Mouse (Mus musculus) embryonic stem cell, embryonic (primary cell): ENCODE measurements around the gene Apbb2.

Experiments
- CTCF ChIA-PET, 4 experiments: fragments of 300-600 bp in 2 of 4; fragments of 350-600 bp in 2 of 4; sonication (Branson Sonifier 250); formaldehyde crosslinking; loops; one replicate each; lab custom pipeline; 2022; ENCODE audit warnings: inconsistent platforms in 2 of 4; lab: Charles Lee
- POLR2A ChIA-PET, 4 experiments: fragments of 300-600 bp in 2 of 4; fragments of 350-600 bp in 2 of 4; sonication (Branson Sonifier 250); formaldehyde crosslinking; loops; one replicate each; lab custom pipeline; 2022; ENCODE audit warnings: antibody characterized with exemption in 4 of 4, inconsistent platforms in 1 of 4; lab: Charles Lee

Gene Apbb2

GRCm38 (mm10) chr5:66294106-66294625 is 324.4 kb downstream of the Apbb2 start:
- ChIA-PET CTCF (no interaction called here), POLR2A (no interaction called here)

GRCm38 (mm10) chr5:66280742-66281141 is 337.8 kb downstream of the Apbb2 start:
- POLR2A ChIA-PET = interaction anchor here in 2 of 4 experiments (0.6 to 1.2 kb wide), 2 partner anchors 387 to 560 kb away, joined by 3 to 7 read pairs; no protein-coding TSS in a partner anchor

GRCm38 (mm10) chr5:66279650-66280049 is 338.9 kb downstream of the Apbb2 start:
- ChIA-PET POLR2A (interaction anchor here in 2 of 4 experiments (0.7 to 1.2 kb wide), 2 partner anchors 63 to 388 kb away, joined by 4 to 7 read pairs; no protein-coding TSS in a partner anchor), CTCF (interaction anchor here in 3 of 4 experiments (0.7 to 1.3 kb wide), 5 partner anchors 10 to 1065 kb away, joined by 3 to 5 read pairs (median 4); no protein-coding TSS in a partner anchor)

More at GRCm38 (mm10) chr5:66280742-66281141, 337.8 kb downstream of the Apbb2 start:
- CTCF ChIA-PET = interaction anchor here in 3 of 4 experiments (0.6 to 1.3 kb wide), 4 partner anchors 9 to 382 kb away, joined by 3 to 6 read pairs (median 4); no protein-coding TSS in a partner anchor

GRCm38 (mm10) chr5:66274417-66274816 is 344.2 kb downstream of the Apbb2 start:
- ChIA-PET CTCF (interaction anchor here in 3 of 4 experiments (0.6 to 2.1 kb wide), 8 partner anchors 11 to 1028 kb away, joined by 3 to 9 read pairs (median 3); no protein-coding TSS in a partner anchor), POLR2A (interaction anchor here in 2 of 4 experiments (0.6 to 1.1 kb wide), 3 partner anchors 12 to 401 kb away, joined by 3 read pairs; partner anchors contain the start of gene Uchl1 (in 1 of the 2))

DNA sequence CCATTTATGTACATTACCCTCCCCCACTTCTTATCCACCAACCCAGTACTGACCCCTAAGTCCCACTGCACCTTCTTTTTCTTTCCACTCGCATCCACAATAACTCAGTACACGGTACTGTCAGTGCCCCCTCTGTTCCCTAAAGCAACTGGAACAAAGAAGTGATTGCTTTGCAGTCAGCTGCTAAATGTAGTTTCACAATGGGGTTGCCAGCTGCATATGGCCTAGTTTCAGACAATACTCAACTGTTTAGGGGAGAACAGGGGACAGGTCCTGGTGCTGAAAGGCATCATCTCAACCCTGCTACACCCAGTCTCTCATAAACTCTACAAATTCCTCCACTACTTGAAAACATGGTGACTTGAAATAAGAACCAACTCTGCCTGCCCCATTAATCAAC is 347.4 kb downstream of the Apbb2 start:
- ChIA-PET POLR2A (interaction anchor here in 1 of 4 experiments (1.7 kb wide), 1 partner anchor 405 kb away, joined by 8 read pairs; the partner anchor contains the start of gene Uchl1), CTCF (no interaction called here)

DNA sequence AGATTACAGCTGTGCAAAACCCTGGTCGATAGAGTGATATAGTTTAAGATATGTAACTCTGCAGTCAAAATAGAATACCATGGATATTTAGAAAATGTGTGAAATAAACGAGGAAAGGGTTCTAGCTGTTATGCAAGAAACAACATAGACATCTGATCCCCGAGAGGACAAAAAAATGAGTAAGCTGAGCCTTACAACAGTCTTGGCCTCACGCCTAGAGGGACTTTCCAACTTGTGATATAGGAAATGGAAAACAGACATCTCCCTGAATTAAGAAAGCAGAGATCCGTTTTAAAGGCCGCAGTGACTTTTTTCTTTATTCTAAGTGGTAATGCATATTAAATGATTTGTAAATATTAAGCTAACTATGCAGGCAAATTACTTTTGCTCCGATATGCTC is 349.0 kb downstream of the Apbb2 start:
- ChIA-PET POLR2A (interaction anchor here in 3 of 4 experiments (0.6 to 1.7 kb wide), 3 partner anchors 27 to 407 kb away, joined by 3 to 8 read pairs (median 5); partner anchors contain the start of gene Uchl1 (in 2 of the 3)), CTCF (interaction anchor here in 1 of 4 experiments (0.8 kb wide), 1 partner anchor 100 kb away, joined by 3 read pairs; no protein-coding TSS in a partner anchor)

DNA sequence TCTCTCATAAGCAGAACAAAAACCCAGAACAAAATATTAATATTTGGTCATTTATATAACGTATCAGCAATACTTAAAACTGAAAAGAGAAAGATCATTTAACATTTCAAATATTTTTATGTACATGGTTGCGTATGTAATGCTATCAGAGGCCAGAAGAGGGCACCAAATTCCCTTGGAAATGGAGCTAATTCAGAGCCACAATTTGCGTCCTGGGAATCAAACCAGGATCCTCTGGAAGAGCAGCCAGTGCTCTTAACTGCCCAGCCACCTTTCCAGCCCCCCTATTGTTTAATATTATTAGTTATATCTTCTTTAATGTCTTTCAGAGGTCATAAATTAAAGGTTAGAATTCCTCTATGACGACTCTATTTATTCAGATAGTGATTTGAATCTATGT is 355.2 kb downstream of the Apbb2 start:
- ChIA-PET POLR2A (interaction anchor here in 2 of 4 experiments (1.0 to 1.2 kb wide), 3 partner anchors 122 to 426 kb away, joined by 3 to 4 read pairs (median 3); partner anchors contain the start of gene Uchl1 (in 1 of the 2)), CTCF (interaction anchor here (0.6 to 1.6 kb wide), 20 partner anchors 10 to 431 kb away, joined by 3 to 6 read pairs (median 4); no protein-coding TSS in a partner anchor)

GRCm38 (mm10) chr5:66262475-66262874 is 356.1 kb downstream of the Apbb2 start:
- CTCF ChIA-PET = no interaction called here
- POLR2A ChIA-PET = interaction anchor here in 1 of 4 experiments (1.5 kb wide), 1 partner anchor 414 kb away, joined by 5 read pairs; the partner anchor contains the start of gene Uchl1

DNA sequence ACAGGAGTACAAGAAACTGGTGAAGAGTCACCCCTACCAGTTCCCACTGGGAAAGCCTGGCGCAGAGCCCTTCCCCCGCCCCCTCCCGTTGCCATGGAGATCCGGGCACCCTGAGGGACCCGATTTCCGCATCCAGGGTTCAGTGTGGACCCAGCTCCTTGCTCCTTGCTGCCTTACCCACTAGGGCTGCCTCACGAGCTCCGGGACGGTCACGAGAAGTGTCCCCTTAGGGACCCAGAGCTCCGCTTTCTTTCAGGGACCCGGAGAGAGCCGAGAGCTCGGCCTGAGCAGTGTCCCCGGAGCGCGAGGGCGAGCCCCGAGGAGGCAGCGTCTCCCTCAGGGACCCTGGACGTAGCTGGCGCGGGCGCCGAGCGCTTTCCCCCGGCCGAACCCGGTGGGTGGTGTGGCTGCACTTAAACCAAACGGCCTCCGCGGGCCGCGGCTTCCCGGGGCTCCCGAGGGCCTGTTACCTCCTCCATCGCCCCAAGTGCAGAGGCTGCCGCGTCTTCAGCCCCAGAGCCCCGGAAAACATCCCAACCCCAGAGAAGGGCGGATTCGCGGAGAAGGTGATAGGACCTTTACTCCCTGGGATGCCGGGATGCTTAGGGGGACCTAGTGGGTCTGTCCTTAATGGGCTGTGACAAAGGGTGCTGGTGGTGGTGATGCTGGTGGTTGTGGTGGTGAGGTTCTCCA is 358.7 kb downstream of the Apbb2 start, which contains the start of gene Nsun7:
TSS of gene Nsun7 (plus strand) at position 142 of the 693 bp plus-strand sequence.
- ChIA-PET POLR2A (interaction anchor here in 3 of 4 experiments (0.6 to 1.4 kb wide), 6 partner anchors 9 to 740 kb away, joined by 3 to 7 read pairs (median 5); partner anchors contain the start of gene Uchl1 (in 2 of the 3)), CTCF (interaction anchor here (0.5 to 1.5 kb wide), 9 partner anchors 12 to 255 kb away, joined by 3 to 5 read pairs (median 3); no protein-coding TSS in a partner anchor)

DNA sequence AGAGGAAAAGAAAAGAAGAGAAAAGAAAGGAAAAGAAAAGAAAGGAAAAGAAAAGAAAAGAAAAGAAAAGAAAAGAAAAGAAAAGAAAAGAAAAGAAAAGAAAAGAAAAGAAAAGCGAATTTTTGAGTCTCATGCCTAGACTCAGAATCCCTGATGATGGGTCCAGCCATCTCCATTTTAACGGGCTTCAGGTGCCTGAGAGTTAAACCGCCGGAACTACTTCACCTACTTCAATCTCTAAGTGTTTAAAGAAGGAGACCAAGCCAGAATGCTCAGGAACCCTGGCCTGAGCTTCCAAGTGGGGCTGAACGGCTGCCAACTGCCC is 359.2 kb downstream of the Apbb2 start:
- ChIA-PET CTCF (interaction anchor here (0.5 to 1.5 kb wide), 8 partner anchors 12 to 124 kb away, joined by 3 to 5 read pairs (median 3); no protein-coding TSS in a partner anchor), POLR2A (interaction anchor here in 3 of 4 experiments (0.6 to 1.4 kb wide), 6 partner anchors 8 to 740 kb away, joined by 3 to 7 read pairs (median 5); partner anchors contain the start of gene Uchl1 (in 2 of the 3))

- ChIA-PET POLR2A (interaction anchor here in 2 of 4 experiments (1.0 to 1.4 kb wide), 3 partner anchors 8 to 417 kb away, joined by 3 to 7 read pairs (median 4); partner anchors contain the start of gene Uchl1 (in 1 of the 2)), CTCF (interaction anchor here in 1 of 4 experiments (0.8 kb wide), 1 partner anchor 11 kb away, joined by 5 read pairs; no protein-coding TSS in a partner anchor)
These were observed 359.6 kb downstream of the Apbb2 start for GRCm38 (mm10) chr5:66259000-66259399.

- ChIA-PET POLR2A (no interaction called here), CTCF (interaction anchor here in 2 of 4 experiments (0.5 to 0.6 kb wide), 3 partner anchors 117 to 359 kb away, joined by 3 to 6 read pairs (median 5); no protein-coding TSS in a partner anchor)
These were observed 363.5 kb downstream of the Apbb2 start for GRCm38 (mm10) chr5:66255044-66255443.

DNA sequence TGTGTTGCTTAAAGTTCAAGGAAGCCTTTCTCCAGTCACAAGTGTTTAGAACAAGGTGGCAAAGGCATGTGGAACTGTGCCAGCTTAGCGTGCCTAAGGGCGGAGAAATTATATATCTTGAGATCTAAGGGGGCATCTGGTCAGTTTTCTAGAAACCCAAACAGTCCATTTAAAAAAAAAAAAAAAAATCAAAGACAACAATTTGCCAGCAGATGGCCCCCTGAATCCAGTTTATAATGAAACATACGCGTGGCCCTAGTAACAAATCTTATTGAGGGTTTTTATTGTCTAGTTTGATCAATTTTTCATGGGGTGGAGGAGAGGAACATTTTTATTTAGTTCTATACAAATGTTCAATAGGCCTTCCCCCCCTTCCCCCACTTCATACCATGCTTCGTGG is 365.4 kb downstream of the Apbb2 start:
- POLR2A ChIA-PET = interaction anchor here in 1 of 4 experiments (0.7 to 0.8 kb wide), 2 partner anchors 176 to 1010 kb away, joined by 3 read pairs; no protein-coding TSS in a partner anchor
- CTCF ChIA-PET = interaction anchor here in 2 of 4 experiments (0.7 to 0.8 kb wide), 3 partner anchors 71 to 419 kb away, joined by 3 to 5 read pairs (median 3); no protein-coding TSS in a partner anchor
